Mouse (Mus musculus): ENCODE data around the gene Pdcd2. TPM values are rescaled to one million over a fixed set of nuclear protein-coding genes. Genes with fewer than 3 reads are reported as not detected.
"Not testable (repeated sequence)": the region's sequence is repeated elsewhere in the genome, so short reads cannot be mapped to it uniquely, and the experiment has no call there.

The Pdcd2 gene
- 70.9 and 76.3 TPM in 2 replicates for polyA plus RNA-seq (2015; fragmentation: Nextera tagmentation; extraction: Ambion mirVana)

- H3K27me3 ChIP-seq: no peaks in the 10 kb centered on the region
- H3K9ac ChIP-seq: peak within 1 kb of the TSS; percentile 88
- H3K4me1 ChIP-seq (replicated peaks): peaks cover 18% of the 10 kb centered on the region
- H3K4me3 ChIP-seq: peak within 1 kb of the TSS; percentile 88
- H3K4me2 ChIP-seq: peak within 1 kb of the TSS; percentile 74
- WGBS: 2% methylated on average over 55 of the region's 55 CpGs
- H3K27ac ChIP-seq: peak within 1 kb of the TSS; percentile 80
- peak; percentile 96 for ATAC-seq (ENCODE audit: low FRiP score)
- H3K9me3 ChIP-seq: no peaks in the 10 kb centered on the region
- peaks cover 29% of the 10 kb centered on the region for H3K36me3 ChIP-seq
These were observed at the start of gene Pdcd2 for GRCm38 (mm10) chr17:15526986-15527810. TSS of gene Pdcd2 (minus strand) at chr17:15527301.

GRCm38 (mm10) chr17:15575056-15575455 is 48.0 kb upstream of the Pdcd2 start:
- Histone ChIP-seq H3K4me2 (no peak overlapping the region), H3K27me3 (peaks cover 18% of the 10 kb centered on the region), H3K4me3 (no peak overlapping the region), H3K9ac (no peak overlapping the region), H3K27ac (no peak overlapping the region), H3K4me1 (replicated peaks) (peaks cover 3% of the 10 kb centered on the region; the same call in 1 of the 2 replicates), H3K9me3 (no peaks in the 10 kb centered on the region), H3K36me3 (no peaks in the 10 kb centered on the region)
- no peak for ATAC-seq (ENCODE audit: low FRiP score)
- WGBS: 76% methylated on average over 1 of the region's 1 CpGs

- 75% methylated on average over 5 of the region's 5 CpGs for WGBS
- Histone ChIP-seq H3K27ac (no peak overlapping the region), H3K4me2 (no peak overlapping the region), H3K36me3 (no peaks in the 10 kb centered on the region), H3K27me3 (no peaks in the 10 kb centered on the region), H3K4me3 (no peak overlapping the region), H3K9ac (no peak overlapping the region), H3K4me1 (replicated peaks) (peaks cover 6% of the 10 kb centered on the region), H3K9me3 (no peaks in the 10 kb centered on the region)
- no peak for ATAC-seq (ENCODE audit: low FRiP score)
These were observed 39.8 kb upstream of the Pdcd2 start for GRCm38 (mm10) chr17:15566908-15567307.

GRCm38 (mm10) chr17:15564928-15565300 is 37.8 kb upstream of the Pdcd2 start:
- Histone ChIP-seq H3K9ac (peak overlapping the region; percentile 75), H3K4me3 (peak overlapping the region; percentile 59), H3K27ac (peak overlapping the region; percentile 93), H3K9me3 (no peaks in the 10 kb centered on the region), H3K36me3 (no peaks in the 10 kb centered on the region), H3K27me3 (no peaks in the 10 kb centered on the region), H3K4me2 (peak overlapping the region; percentile 59), H3K4me1 (replicated peaks) (peaks cover 6% of the 10 kb centered on the region)
- WGBS: 49% methylated on average over 12 of the region's 12 CpGs
- peak; percentile 21 for ATAC-seq (ENCODE audit: low FRiP score)

- Histone ChIP-seq H3K4me1 (replicated peaks) (peaks cover 6% of the 10 kb centered on the region), H3K4me3 (peak within 1 kb of the TSS; percentile 59), H3K36me3 (no peaks in the 10 kb centered on the region), H3K27me3 (no peaks in the 10 kb centered on the region), H3K4me2 (peak within 1 kb of the TSS; percentile 77), H3K9me3 (no peaks in the 10 kb centered on the region), H3K9ac (peak within 1 kb of the TSS; percentile 75), H3K27ac (peak within 1 kb of the TSS; percentile 93)
- under 1% methylated on average over 42 of the region's 43 CpGs for WGBS
- peak; percentile 99 for ATAC-seq (ENCODE audit: low FRiP score)
These were observed 37.2 kb upstream of the Pdcd2 start, which contains the start of gene Prdm9 for GRCm38 (mm10) chr17:15564014-15564927. TSS of gene Prdm9 (minus strand) at chr17:15564354.

- Histone ChIP-seq H3K36me3 (no peaks in the 10 kb centered on the region), H3K4me3 (no peak overlapping the region), H3K9ac (no peak overlapping the region), H3K27me3 (no peaks in the 10 kb centered on the region), H3K27ac (no peak overlapping the region), H3K9me3 (no peaks in the 10 kb centered on the region), H3K4me1 (replicated peaks) (peaks cover 6% of the 10 kb centered on the region), H3K4me2 (no peak overlapping the region)
- ATAC-seq (ENCODE audit: low FRiP score): no peak
- 88% methylated on average over 2 of the region's 2 CpGs for WGBS
These were observed 32.8 kb upstream of the Pdcd2 start for GRCm38 (mm10) chr17:15559946-15560345.

GRCm38 (mm10) chr17:15549713-15550112 is 22.6 kb upstream of the Pdcd2 start:
- WGBS: 42% methylated on average over 1 of the region's 1 CpGs
- no peaks in the 10 kb centered on the region for H3K4me1 ChIP-seq (replicated peaks)
- ATAC-seq (ENCODE audit: low FRiP score): no peak

GRCm38 (mm10) chr17:15546440-15546839 is 19.3 kb upstream of the Pdcd2 start:
- Histone ChIP-seq H3K9ac (no peak overlapping the region), H3K27me3 (no peaks in the 10 kb centered on the region), H3K4me3 (no peak overlapping the region), H3K4me1 (replicated peaks) (no peaks in the 10 kb centered on the region), H3K27ac (no peak overlapping the region), H3K4me2 (no peak overlapping the region), H3K9me3 (peaks cover 5% of the 10 kb centered on the region; the same call in 1 of the 2 replicates), H3K36me3 (0 out of 2 replicates have a peak, but pooled peaks cover 6% of the 10 kb centered on the region)
- ATAC-seq (ENCODE audit: low FRiP score): no peak
- 74% methylated on average over 4 of the region's 4 CpGs for WGBS

More at GRCm38 (mm10) chr17:15549713-15550112, 22.6 kb upstream of the Pdcd2 start:
- no peaks in the 10 kb centered on the region for H3K27me3 ChIP-seq
- H3K36me3 ChIP-seq: peaks cover 5% of the 10 kb centered on the region; the same call in 1 of the 2 replicates
- H3K27ac ChIP-seq: no peak overlapping the region
- no peak overlapping the region for H3K9ac ChIP-seq
- H3K4me2 ChIP-seq: no peak overlapping the region
- H3K9me3 ChIP-seq: peaks cover 5% of the 10 kb centered on the region; the same call in 1 of the 2 replicates
- H3K4me3 ChIP-seq: no peak overlapping the region

- H3K27me3 ChIP-seq; H3K4me2 ChIP-seq; H3K9me3 ChIP-seq; H3K36me3 ChIP-seq; ATAC-seq (ENCODE audit: low FRiP score); H3K4me3 ChIP-seq; H3K4me1 ChIP-seq (replicated peaks); H3K9ac ChIP-seq; H3K27ac ChIP-seq: not testable (repeated sequence)
- 61% methylated on average over 4 of the region's 4 CpGs for WGBS
These were observed 16.8 kb upstream of the Pdcd2 start for GRCm38 (mm10) chr17:15543868-15544267.

- peaks cover 21% of the 10 kb centered on the region for H3K27me3 ChIP-seq
- H3K9ac ChIP-seq: no peak overlapping the region
- H3K4me1 ChIP-seq (replicated peaks): peaks cover 8% of the 10 kb centered on the region; the same call in 1 of the 2 replicates
- 78% methylated on average over 4 of the region's 4 CpGs for WGBS
- no peak overlapping the region for H3K4me2 ChIP-seq
- H3K36me3 ChIP-seq: 0 out of 2 replicates have a peak, but pooled peaks cover 6% of the 10 kb centered on the region
- no peak overlapping the region for H3K27ac ChIP-seq
- no peak for ATAC-seq (ENCODE audit: low FRiP score)
- H3K9me3 ChIP-seq: peaks cover 5% of the 10 kb centered on the region; the same call in 1 of the 2 replicates
- H3K4me3 ChIP-seq: no peak overlapping the region
These were observed 13.2 kb upstream of the Pdcd2 start for GRCm38 (mm10) chr17:15540309-15540708.

- peak; percentile 57 for ATAC-seq (ENCODE audit: low FRiP score)
- Histone ChIP-seq H3K36me3 (no peaks in the 10 kb centered on the region), H3K9me3 (no peaks in the 10 kb centered on the region), H3K27ac (no peak overlapping the region), H3K27me3 (peaks cover 26% of the 10 kb centered on the region), H3K4me3 (peak overlapping the region; percentile 54), H3K4me2 (peak overlapping the region; percentile 89), H3K9ac (peak overlapping the region; percentile 76), H3K4me1 (replicated peaks) (peaks cover 8% of the 10 kb centered on the region; the same call in 1 of the 2 replicates)
- under 1% methylated on average over 33 of the region's 33 CpGs for WGBS
These were observed 9.4 kb upstream of the Pdcd2 start for GRCm38 (mm10) chr17:15536457-15536904.

GRCm38 (mm10) chr17:15535943-15536342 is 8.8 kb upstream of the Pdcd2 start:
- Histone ChIP-seq H3K36me3 (no peaks in the 10 kb centered on the region), H3K9ac (peak overlapping the region; percentile 76), H3K9me3 (no peaks in the 10 kb centered on the region), H3K4me2 (peak overlapping the region; percentile 89), H3K4me1 (replicated peaks) (peaks cover 8% of the 10 kb centered on the region; the same call in 1 of the 2 replicates), H3K4me3 (peak overlapping the region; percentile 54), H3K27ac (no peak overlapping the region), H3K27me3 (peaks cover 26% of the 10 kb centered on the region)
- WGBS: 17% methylated on average over 8 of the region's 8 CpGs
- ATAC-seq (ENCODE audit: low FRiP score): no peak
